Mouse (Mus musculus) left cerebral cortex, adult 18-20 months (tissue): ENCODE measurements around the gene Asb5. TPM values are rescaled to one million over a fixed set of nuclear protein-coding genes. Genes with fewer than 3 reads are reported as not detected.
A peak's percentile ranks its signal among the peaks of the same experiment; 100 is the strongest.
"Not testable (repeated sequence)": the region's sequence is repeated elsewhere in the genome, so short reads cannot be mapped to it uniquely, and the experiment has no call there.

Experiments
- DNase-seq, 2 experiments: peaks; one replicate each; pipeline ENCODE4 v3.0.0; 2021 to 2022; ENCODE audit warnings: low spot score in 2 of 2, mixed read lengths in 1 of 2
- total RNA-seq, 2 experiments: library from RNA; stranded (reverse); gene quantifications; 2 replicates each; pipeline ENCODE4 v1.2.3; 2021

The Asb5 gene
- total RNA-seq, 2 experiments from 2014 or later, result 1.2 to 2.1 TPM

DNA sequence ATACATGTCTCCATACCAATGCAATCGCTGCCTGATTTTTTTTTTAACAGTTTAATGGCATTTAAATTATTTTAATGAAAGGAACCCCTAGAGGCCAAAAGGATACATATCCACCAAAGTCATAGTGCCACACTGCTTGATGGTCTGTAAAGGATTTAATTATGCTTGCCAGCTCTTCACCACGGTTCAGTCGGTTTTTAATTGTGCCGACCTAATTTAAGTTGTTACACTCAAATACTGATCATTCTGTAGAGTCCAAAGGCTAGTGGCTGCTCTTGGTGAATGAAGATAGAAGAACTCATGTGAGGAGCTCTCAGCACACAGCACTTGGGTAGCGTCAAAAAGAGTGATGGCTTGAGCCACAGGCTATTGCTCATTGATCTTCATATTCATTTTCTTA is 5.8 kb downstream of the Asb5 start:
- no peak for DNase-seq

DNA sequence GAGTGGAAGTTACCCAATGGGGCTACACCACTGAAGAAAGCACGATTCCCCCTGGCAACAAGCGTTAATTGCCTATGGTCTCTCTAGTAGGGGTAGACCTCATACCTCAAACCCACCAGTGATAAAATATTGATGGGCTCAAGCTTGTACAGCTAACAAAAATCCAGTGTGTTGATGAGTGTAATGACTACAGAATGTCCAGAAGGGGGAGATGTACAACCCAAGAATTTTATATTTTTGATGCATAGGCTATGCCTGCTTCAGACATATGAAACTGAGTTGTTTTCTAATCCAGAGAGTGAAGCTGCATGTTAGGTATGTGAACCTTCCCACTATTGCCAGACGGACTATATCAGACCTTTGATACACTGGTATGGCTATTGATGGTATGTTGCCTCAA is 7.9 kb downstream of the Asb5 start:
- no peak for DNase-seq

DNA sequence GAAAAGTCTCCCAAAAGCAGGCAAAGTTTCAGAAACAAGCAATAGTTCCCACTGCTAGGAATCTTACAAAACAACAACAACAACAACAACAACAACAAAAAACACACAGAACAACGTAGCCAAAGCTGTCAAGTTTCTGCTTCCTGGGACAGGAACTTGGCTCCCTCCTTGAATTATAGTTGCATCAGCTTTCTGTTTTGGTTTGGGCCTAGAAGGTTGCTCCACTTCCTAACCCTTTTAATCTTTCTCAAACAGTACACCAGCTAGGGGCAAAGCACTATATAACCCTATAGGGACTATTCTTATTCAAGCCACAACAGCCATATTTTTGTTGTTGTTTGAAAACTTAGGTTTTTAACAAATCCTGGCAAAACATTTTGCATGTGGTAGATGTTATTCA is 12.0 kb downstream of the Asb5 start:
- no peak for DNase-seq

DNA sequence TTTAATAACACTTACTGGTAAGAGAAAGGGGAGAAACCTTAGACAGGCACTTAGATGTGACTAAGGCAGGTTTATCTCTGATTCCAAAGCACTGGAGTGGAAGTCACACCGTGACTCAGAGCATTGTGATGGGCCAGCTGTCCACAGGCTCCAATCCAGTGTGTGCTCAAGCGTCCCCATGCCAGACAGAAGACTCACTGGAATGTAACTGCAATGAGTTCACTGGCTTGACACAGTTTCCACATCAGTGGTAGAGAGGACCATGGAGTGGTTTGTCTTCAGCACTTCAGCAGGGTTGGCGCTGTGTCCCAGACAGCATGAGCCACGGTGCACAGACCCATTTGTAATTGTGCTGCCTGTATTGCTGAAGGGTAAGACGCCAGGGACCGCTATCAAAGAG is 19.0 kb downstream of the Asb5 start:
- DNase-seq, result no peak

DNA sequence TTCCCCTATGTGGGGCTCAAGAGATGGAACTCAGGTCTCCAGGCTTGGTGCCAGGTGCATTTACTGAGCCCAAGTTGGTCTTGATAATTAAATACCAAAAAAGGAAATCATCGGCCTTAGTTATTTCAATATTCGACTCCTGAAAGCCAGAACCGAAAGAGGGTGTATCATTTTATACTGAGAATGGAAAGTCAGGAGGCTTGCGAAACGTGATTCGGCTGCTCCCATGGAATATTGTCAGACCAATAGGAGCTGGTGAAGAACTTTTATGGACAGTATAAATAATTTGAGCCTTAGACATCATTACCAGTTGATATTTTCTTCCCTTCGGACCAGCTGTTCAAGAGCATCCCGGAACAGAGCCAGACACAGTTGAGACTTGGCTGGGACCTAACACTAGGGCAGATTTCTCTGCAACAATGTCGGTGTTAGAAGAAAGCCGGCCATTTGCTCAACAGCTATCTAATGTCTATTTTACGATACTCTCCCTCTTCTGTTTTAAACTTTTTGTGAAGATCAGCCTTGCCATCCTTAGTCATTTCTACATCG is 20.7 kb downstream of the Asb5 start:
- no peak for DNase-seq

DNA sequence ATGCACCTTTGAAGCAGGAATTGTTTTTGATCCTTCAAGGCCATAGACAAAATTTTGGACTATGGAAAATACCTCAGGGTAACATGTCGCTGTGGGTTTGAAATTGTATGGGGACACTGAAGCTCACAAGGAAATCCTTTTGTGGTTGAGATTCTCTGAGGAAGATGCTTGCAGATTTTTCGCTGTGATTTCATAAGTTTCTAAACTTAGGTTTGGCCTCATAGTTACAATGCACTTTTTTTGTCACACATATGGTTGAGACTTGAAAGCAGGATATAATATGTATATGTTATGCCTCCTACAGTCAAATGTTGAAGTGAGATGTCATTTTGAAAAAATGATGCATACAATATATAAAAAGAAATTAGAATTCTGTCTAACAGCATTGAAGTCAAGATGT is 25.5 kb downstream of the Asb5 start:
- no peak for DNase-seq

DNA sequence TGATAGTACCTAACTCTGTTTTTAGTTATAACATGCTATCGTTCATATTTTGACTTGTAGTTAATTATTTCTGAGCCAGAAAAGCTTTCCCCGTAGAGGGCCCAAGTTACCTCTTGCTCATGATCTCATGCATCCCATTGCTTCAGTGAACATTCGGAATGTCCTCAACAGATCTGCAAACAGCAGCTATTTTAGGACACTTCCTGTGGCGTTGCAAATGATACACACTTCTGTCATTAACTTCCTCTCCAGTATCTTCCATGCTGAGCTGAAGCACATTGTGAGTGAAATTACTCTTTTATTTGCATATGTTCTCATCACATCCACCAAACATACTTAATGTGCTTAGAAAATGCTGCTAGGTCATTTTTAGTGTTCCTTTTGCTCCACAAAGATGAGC is 32.8 kb downstream of the Asb5 start:
- DNase-seq, result no peak

DNA sequence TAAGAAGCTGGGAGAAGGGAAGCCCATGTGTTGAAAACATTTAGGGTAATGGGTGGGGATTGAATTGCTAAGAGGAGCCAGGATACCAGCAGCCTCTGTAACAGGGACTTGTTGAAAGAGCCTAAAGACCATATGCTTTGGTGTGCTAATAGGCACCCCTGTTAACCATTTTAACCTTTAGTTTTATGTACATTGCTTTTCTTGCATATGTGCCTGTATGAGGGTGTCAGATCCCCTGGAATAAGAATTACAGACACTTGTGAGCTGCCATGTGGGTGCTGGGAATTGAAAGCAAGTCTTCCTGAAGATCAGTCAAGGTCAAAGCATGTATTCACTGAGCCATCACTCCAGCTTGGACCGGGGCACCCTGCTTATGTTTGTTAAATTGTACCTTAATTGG is 35.8 kb downstream of the Asb5 start:
- no peak for DNase-seq

DNA sequence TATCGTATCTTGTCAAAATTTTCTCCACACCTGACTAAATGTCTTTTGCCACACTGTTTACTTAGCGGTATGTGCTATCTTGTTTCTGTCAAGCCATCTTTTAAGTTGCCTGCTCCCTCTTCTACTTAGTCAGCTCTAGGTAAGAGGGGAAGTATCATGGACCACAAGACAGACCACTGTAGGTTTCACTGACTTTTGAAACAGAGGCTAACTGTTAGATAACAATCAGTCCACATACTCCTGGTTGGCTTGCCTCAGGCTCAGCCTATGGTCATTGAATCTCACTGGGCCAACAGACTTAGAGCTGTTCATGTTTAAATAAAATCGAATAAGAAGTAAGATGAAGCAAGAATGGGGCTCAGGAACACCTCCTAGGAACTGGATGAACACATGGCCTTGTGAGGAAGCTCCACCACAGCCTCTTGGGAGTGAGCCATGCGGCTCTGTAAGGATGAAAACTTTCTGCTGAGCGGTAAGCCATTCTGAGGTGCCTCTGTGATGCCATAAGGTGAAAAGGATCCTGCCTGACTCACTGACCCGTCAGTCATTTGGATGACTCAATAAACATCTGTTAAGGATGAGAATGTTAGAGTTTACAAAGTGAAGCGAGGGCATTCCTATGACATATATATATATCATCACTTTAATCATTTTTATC is 36.4 kb downstream of the Asb5 start:
- no peak for DNase-seq

DNA sequence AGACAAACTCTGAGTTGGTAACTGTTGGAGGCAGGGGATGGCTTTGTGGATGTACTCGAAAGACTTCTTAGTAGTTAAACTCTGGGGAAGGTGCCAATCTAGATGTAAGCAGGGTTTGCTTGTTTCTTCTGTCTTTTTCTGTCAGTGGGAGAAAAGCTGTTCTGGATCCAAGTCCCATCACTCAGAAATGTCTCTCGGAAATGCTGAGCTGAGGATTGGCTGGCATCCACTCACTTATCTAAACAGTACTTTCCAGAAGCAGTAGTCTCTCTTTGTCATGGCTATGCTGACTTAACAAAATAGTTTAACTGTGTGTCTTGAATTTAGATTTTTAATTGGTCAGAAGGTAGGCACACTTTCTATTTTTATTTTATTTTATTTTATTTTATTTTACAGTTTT is 37.8 kb downstream of the Asb5 start:
- DNase-seq, result no peak

DNA sequence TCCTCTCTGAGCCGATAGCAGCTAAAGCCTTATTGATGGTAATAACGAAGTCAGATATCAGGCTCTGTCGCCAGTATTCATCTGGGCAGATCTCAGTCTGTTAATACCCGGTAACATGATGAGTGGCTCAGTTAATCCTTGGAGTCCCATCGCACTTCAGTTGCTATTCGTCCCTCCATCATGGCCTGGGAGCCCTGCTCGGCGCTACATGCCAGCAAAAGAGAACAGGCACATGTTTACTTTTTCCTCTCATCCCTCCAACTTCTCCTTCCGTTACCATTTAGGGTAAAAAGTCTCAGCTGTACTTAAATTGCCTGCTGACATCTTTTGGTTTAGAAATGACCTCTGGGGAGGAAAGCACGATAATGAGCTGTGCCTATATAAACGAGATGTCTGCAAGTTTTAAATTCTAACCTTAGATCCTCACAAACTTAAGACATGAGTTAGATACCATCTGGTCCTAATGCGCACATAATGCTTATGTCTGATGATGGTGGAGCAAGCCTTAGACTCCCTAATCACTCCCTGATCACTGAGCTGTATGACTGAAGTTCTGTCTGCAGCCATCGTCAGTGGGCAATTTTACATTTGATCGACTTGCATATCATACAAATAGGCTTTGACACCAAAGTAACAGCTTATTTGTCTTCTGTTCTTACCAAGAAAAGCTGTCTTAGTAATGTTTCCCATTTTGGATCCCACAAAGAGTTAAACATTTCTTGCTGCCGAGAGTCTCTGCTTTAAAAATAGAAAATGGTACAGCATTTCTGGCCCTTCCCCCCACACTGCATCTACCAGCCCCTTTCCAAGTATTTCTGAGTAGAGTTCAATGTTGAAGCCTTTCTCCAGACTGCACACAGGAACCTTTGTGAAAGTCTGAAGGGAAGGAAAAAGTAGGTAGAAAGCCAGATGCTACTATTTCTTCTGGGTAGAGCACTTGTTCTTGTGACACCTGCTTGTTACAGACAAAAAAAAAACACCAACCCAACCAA is 41.5 kb downstream of the Asb5 start:
- no peak for DNase-seq

DNA sequence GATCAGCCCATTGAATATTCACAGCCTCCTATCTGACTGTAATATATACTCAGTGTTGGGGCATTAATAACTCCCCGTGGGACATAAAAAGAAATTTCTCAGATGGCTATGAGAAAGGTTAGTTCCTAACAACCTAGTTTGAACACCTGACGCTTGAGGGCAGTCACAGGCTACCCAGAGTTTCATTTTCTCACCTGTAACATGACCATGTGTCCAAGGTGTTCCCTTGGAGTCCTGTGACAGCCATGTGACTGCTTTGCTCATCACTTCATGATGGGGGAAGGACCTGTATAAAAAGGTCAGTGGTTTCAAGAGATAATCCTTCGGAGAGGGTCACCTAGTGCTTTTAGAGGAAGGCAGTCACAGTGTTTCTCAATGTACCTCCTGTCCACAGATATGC is 52.1 kb downstream of the Asb5 start:
- no peak for DNase-seq

DNA sequence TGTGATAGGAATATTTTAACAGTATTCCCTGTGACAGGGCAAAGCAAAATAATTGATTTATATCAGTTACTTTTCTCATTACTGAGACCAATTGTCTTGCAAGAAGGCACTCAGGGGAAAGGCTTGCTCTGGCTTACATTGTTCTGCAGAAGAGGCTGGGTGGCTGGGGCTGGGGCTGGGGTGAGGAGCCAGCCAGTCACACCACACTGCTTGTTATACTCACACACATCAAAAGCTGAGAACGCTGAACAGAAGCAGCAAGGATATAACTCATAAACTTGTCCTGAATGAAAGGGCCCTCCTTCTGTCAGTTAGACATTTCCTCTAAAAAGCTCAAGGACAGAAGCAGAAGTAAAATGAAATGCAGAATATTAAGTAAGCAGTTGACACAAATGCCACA is 53.5 kb downstream of the Asb5 start:
- DNase-seq, result no peak

DNA sequence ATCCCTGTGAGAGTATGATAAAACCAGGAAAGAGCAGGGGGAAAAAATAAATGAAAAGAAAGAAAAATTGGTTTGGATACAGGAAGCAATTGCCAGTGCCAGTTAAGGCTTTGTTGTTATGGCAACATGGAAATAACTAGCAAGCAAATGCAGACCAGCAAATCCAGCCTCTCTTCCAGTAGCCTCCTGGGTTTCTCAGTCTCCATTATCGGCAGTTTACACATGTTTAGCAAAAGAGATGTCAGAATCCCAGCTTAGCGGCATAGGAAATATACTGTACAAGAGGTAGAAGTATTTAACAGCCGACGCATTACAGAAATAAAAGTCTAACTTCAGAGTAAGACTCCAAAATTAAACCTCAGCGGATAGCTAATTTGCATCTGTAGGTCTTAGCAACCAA is 65.3 kb downstream of the Asb5 start:
- DNase-seq, result peak in 1 of 2 experiments; percentile 20

DNA sequence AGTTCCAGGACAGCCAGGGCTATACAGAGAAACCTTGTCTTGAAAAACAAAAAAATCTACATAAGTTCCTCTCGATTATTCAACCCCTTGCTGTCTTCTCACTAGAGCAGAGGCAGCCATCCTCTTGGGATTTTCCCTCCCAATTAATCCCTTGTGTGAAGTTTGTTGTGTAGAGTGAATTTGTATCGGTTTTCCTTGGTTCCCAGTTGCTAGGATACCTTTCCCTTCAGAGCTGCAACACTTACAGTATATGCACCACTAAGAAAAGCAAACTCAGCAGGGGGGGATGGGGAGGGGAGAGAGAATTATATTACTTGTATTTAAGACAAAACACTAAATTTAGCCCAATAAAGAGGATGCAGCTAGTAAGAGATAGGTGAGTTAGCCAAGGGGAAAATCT is 66.7 kb downstream of the Asb5 start:
- DNase-seq, result no peak

DNA sequence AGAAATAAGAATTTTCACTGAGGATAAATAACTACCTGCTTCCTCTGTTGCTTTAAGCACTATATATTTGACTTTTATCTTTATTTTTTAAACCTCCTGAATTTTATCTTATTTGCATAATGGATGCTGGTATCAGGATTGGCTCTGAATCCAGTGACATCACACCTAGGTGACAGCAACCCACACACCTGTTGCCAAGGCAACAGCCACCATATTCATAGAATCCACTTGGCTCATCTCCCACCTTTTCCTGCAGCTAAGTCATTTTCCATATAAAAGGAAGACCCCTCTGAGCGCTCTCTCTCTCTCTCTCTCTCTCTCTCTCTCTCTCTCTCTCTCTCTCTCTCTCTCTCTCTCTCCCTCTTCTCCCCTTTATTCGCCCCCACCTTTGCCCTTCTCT is 67.6 kb downstream of the Asb5 start:
- no peak for DNase-seq

DNA sequence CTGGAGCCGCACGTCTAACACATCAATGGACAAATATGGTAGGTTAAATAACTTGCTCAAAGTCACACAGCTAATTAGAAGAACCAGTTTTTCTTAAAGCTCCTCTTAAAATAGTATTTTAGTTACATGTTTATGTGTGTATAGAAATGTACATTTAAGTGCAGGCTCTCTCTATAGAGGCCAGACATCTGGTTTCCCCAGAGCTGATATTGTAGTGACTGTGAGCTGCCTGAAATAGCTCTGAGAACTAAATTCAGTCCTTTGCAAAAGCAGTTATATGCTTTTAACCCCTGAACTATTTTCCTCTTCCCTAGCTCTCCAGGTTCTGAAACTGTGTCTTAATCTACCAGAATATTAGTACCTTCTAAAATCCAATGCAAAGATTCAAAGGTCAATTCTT is 68.0 kb downstream of the Asb5 start:
- DNase-seq, result no peak

DNA sequence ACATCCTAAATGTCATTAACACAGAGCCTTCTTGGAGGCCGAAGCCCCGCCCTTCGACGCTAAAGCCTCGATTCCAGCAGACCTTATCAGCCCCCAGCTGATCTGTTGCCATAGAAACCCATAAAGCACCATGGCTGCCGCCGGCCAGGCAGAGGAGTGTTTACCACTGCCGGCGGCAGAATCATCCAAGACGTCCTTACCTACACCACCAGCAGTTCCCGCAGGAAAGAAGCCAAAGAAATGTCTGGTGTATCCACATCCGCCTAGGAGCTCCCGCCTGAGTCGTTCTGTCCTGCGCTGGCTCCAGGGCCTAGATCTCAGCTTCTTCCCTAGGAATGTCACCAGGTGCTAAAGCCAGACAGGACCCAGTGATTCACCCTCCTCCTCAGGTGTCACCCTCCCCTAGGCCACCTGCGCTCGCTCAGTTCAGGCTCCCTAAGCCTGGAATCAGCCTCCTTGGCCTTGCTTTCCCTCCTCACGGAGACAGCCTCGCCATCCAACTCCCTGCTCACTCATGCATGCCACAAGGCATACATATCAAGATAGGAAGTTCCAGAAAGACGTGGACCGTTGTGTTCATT is 71.4 kb downstream of the Asb5 start, which contains the start of gene Spata4:
Spata4 (plus strand) TSS at position 111 of the 581 bp plus-strand sequence.
- DNase-seq, result peak; percentile 26 to 53

DNA sequence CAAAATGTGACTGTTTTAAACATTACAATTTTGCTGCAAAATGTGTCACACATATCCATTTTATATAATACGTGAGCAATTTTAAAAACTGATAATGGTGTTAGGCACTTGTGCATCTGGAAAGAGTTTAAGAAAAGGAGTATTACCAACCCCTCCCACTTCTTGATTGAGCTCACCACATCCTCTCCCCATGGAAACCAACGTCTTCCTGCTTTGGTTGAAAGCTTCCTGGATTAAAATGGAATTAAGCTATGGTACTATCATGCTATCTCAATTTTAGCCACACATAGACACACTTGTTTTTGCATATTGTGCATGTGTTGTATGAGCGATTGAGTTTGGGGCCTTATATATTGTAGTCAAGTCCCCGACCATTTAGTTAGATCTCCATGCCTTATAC is 74.1 kb downstream of the Asb5 start:
- no peak for DNase-seq

DNA sequence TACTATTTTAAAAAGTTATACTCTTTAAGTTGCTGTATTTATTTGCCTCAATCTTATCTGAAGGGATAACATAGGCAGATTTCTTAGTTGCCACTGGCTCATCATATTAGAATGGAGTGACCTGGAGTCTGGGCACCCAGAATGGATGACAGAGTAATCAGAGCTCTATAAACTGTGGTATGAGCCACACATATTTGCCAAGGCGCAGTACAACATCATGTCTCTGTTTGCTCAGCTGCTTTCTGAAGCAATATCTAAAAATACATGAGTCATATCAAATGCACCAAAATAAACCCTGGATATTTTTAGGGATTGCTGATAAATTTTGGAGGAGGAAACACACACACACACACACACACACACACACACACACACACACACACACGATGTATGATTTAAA is 80.0 kb downstream of the Asb5 start:
- no peak for DNase-seq

DNA sequence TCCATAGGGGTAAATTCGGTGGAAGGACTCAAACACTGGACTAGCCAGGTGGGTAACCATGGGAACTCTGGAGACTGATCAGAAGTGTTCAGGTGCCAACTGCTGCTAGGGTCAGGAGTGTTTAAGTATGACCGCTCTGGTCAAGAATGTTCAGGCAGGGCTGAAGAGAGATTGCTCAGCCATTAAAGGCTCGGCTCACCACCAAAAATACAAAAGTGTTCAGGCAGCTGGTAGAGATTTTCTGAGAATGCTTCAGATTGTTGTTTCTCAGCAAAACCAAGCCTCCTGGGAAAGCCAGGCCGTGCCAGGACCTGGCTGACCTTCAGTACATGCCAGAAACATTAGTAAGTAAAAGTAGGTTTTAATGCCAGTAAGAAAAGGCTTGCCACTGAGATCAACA is 80.9 kb downstream of the Asb5 start:
- DNase-seq, result no peak

DNA sequence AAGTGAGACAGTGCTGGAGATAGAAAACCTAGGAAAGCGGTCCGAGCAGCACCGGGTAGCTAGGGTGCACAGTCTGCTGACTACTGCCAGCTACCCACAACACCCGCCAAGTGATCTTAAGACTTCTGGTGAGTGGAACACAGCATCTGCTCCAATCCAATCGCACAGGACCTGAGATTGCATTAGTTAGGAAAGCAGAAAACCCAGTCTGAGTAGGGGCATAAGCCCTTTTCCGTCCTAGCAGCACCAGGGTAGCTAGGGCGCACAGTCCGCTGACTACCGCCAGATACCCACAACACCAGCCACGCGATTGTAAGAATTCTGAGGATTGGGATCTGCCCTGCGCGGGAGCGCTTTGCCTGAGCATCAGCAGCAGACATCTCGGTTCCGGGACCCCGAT is 87.3 kb downstream of the Asb5 start:
- DNase-seq, result not testable (repeated sequence)
